Mouse (Mus musculus) ES-E14 (cell line): Measurements from ENCODE around the gene Tcf12. TPM values are rescaled to one million over a fixed set of nuclear protein-coding genes. Genes with fewer than 3 reads are reported as not detected.

Experiments
- DNase-seq: peaks from one replicate; pipeline ENCODE4 v3.0.0-alpha.2; 2013; ENCODE audit warnings: low read depth, low spot score
- H3K27ac ChIP-seq: 2 replicates; pipeline ENCODE4 v1.5.1; 2012; ENCODE audit warnings: low read depth, mild to moderate bottlenecking, low read length, moderate library complexity, mixed read lengths; ENCODE audit not compliant: poor library complexity, insufficient read depth, severe bottlenecking
- H3K36me3 ChIP-seq: 2 replicates; pipeline ENCODE4 v1.6.1; 2012; ENCODE audit warnings: mild to moderate bottlenecking, low read length, moderate library complexity, mixed read lengths; ENCODE audit not compliant: control insufficient read depth, poor library complexity, insufficient read depth, severe bottlenecking
- H3K4me1 ChIP-seq, 2 experiments: fragments of 150-350 bp in 1 of 2; sonication (generic) in 1 of 2; 2 replicates each; pipeline ENCODE4 v1.6.1; 2012; ENCODE audit warnings: low read length in 2 of 2, mild to moderate bottlenecking in 1 of 2, mixed read lengths in 1 of 2; ENCODE audit not compliant: control insufficient read depth in 2 of 2, insufficient read depth in 2 of 2, poor library complexity in 1 of 2
- H3K4me3 ChIP-seq, 2 experiments: fragments of 150-350 bp in 1 of 2; sonication (generic) in 1 of 2; 2 replicates each; pipeline ENCODE4 v1.5.1; 2012; ENCODE audit warnings: low read length in 2 of 2, low read depth in 1 of 2, mild to moderate bottlenecking in 1 of 2, mixed read lengths in 1 of 2; ENCODE audit not compliant: insufficient read depth in 1 of 2, poor library complexity in 1 of 2, severe bottlenecking in 1 of 2
- H3K9ac ChIP-seq: 2 replicates; pipeline ENCODE4 v1.6.1; 2012; ENCODE audit warnings: low read depth, mild to moderate bottlenecking, low read length, mixed read lengths; ENCODE audit not compliant: poor library complexity, insufficient read depth, severe bottlenecking
- H3K9me3 ChIP-seq: fragments of 150-350 bp; sonication (generic); 2 replicates; pipeline ENCODE4 v1.6.1; 2012; ENCODE audit warnings: low read depth, mild to moderate bottlenecking, low read length; ENCODE audit not compliant: control insufficient read depth, insufficient read depth
- CHD2 ChIP-seq: IDR thresholded peaks from 2 replicates; pipeline ENCODE4 v1.6.1; 2014; ENCODE audit warnings: mild to moderate bottlenecking, low read depth, low read length, inconsistent platforms
- HCFC1 ChIP-seq: IDR thresholded peaks from 2 replicates; pipeline ENCODE4 v1.6.1; 2012; ENCODE audit warnings: low read length, inconsistent platforms, borderline replicate concordance; ENCODE audit not compliant: insufficient read depth
- MAFK ChIP-seq: IDR thresholded peaks from 2 replicates; pipeline ENCODE4 v1.6.1; 2014; ENCODE audit warnings: mild to moderate bottlenecking, low read depth, low read length, inconsistent platforms; ENCODE audit not compliant: insufficient read depth
- ZC3H11A ChIP-seq: IDR thresholded peaks from 2 replicates; pipeline ENCODE4 v1.6.1; 2012; ENCODE audit warnings: low read depth, mild to moderate bottlenecking, inconsistent platforms, low read length, borderline replicate concordance
- ZNF384 ChIP-seq: IDR thresholded peaks from 2 replicates; pipeline ENCODE4 v1.6.1; 2012; ENCODE audit warnings: low read depth, low read length, inconsistent platforms
- in situ Hi-C, 2 experiments: fragments of 600-800 bp; cut with MboI; formaldehyde crosslinking; loops; one replicate each; pipeline ENCODE4 v1.15.1; 2025; ENCODE audit warnings: low sequenced_read_pairs in 2 of 2, inconsistent platforms in 1 of 2; ENCODE audit not compliant: unreplicated experiment in 2 of 2
- total RNA-seq: library from RNA; depleted of rRNA; stranded (reverse); fragments of 300-350 nt; gene quantifications from 2 replicates; pipeline ENCODE4 v1.2.3, GENCODE M21; 2012

Tcf12 gene
- total RNA-seq, 1 experiment = 17.3 TPM

DNA sequence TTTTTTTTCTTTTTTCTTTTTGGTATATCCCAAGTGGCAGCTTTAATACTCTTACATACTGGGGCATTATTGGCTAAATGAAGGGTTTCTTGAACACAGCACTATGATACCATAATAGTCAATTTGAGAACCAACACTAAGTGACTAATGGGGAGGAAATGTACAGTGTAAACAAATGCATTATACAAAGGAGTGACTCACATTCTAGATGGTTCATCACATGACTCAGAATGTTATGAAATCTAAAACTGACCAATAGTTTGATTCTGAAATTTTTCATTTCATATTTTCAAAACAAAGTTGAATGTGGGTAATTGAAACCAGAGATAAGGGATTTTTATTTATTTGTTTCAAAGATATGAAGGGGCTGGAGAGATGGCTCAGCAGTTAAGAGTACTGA is 169.2 kb downstream of the Tcf12 start:
- Histone ChIP-seq H3K27ac (no peak overlapping the region), H3K9me3 (no peaks in the 10 kb centered on the region), H3K4me1 (no peaks in the 10 kb centered on the region), H3K9ac (no peak overlapping the region), H3K4me3 (no peak overlapping the region), H3K36me3 (no peaks in the 10 kb centered on the region)
- in situ Hi-C loops = no loop called here
- TF ChIP-seq MAFK = no peak
- TF ChIP-seq ZC3H11A = no peak
- TF ChIP-seq CHD2 = no peak
- TF ChIP-seq ZNF384 = no peak
- TF ChIP-seq HCFC1 = no peak
- DNase-seq = no peak

GRCm38 (mm10) chr9:71940016-71940415 is 171.7 kb downstream of the Tcf12 start:
- Histone ChIP-seq H3K27ac (no peak overlapping the region), H3K36me3 (no peaks in the 10 kb centered on the region), H3K9ac (no peak overlapping the region), H3K4me1 (no peaks in the 10 kb centered on the region), H3K9me3 (no peaks in the 10 kb centered on the region), H3K4me3 (no peak overlapping the region)
- no peak for TF ChIP-seq ZNF384
- no peak for TF ChIP-seq HCFC1
- TF ChIP-seq CHD2 = no peak
- TF ChIP-seq MAFK = no peak
- no peak for TF ChIP-seq ZC3H11A
- no peak for DNase-seq
- in situ Hi-C loops = no loop called here

GRCm38 (mm10) chr9:71936199-71936598 is 175.5 kb downstream of the Tcf12 start:
- TF ChIP-seq HCFC1 = no peak
- TF ChIP-seq ZNF384 = no peak
- no peak for TF ChIP-seq CHD2
- no peak for TF ChIP-seq ZC3H11A
- TF ChIP-seq MAFK = no peak

DNA sequence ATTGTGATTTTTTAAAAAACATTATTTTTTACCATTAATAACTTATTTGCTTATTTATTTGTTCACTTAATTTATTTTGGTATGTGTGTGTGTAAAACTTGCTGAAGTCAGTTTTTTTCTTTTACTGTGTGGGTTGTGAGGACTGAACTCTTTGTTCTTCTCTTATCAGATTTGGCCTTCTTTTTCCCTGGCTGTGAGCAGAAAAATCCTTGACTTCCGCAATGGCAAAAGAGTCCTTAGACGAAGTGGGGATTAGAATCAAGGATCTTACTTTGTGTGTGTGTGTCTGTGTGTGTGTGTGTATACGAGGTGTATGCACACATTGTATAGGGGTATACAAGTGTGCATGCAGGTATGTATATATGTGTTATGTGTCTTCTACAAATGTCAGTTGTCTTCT is 176.8 kb downstream of the Tcf12 start:
- in situ Hi-C loops = no loop called here
- H3K9me3 ChIP-seq = no peaks in the 10 kb centered on the region
- H3K4me3 ChIP-seq = no peak overlapping the region
- no peaks in the 10 kb centered on the region for H3K36me3 ChIP-seq
- H3K9ac ChIP-seq = no peak overlapping the region
- no peaks in the 10 kb centered on the region for H3K4me1 ChIP-seq
- no peak overlapping the region for H3K27ac ChIP-seq
- TF ChIP-seq CHD2 (no peak), MAFK (no peak), HCFC1 (no peak), ZNF384 (no peak), ZC3H11A (no peak)
- DNase-seq = no peak

More at GRCm38 (mm10) chr9:71936199-71936598, 175.5 kb downstream of the Tcf12 start:
- Histone ChIP-seq H3K9ac (no peak overlapping the region), H3K4me1 (no peaks in the 10 kb centered on the region), H3K27ac (no peak overlapping the region), H3K36me3 (no peaks in the 10 kb centered on the region), H3K4me3 (no peak overlapping the region), H3K9me3 (no peaks in the 10 kb centered on the region)
- in situ Hi-C loops = no loop called here
- DNase-seq = no peak

GRCm38 (mm10) chr9:71931965-71932364 is 179.7 kb downstream of the Tcf12 start:
- Histone ChIP-seq H3K4me3 (no peak overlapping the region), H3K9me3 (no peaks in the 10 kb centered on the region), H3K4me1 (no peaks in the 10 kb centered on the region), H3K27ac (no peak overlapping the region), H3K36me3 (no peaks in the 10 kb centered on the region), H3K9ac (no peak overlapping the region)
- DNase-seq = no peak
- no peak for TF ChIP-seq ZNF384
- in situ Hi-C loops = no loop called here
